Comparison of ENCODE assay signal across 8 mouse cellular contexts in genomic region chr5:35361570-35362284, GRCm38 (mm10). TPM values are rescaled to one million over a fixed set of nuclear protein-coding genes. Genes with fewer than 3 reads are reported as not detected.
DNase-seq lines count a peak whose midpoint lies in the region; ATAC-seq and TF ChIP-seq lines count a peak whose summit lies in the region.

No protein-coding gene starts in this region.

- no peak overlapping the region for H3K4me3 ChIP-seq in embryonic facial prominence, embryonic 14.5 days (ENCODE audit: low read depth, low read length)
- H3K4me3 ChIP-seq in heart, adult 2 months = no peak overlapping the region
- no peak overlapping the region for H3K4me3 ChIP-seq in limb, embryonic 12.5 days (replicated peaks)

- H3K9me3 ChIP-seq in embryonic facial prominence, embryonic 14.5 days (ENCODE audit: control insufficient read depth, low read length) = no peaks in the 10 kb centered on the region
- H3K9me3 ChIP-seq in limb, embryonic 12.5 days = no peaks in the 10 kb centered on the region

- ATAC-seq in embryonic facial prominence, embryonic 14.5 days (ENCODE audit: low read depth) = peak; percentile 65
- peak; percentile 55; the same call in 1 of the 2 replicates for ATAC-seq in limb, embryonic 12.5 days (ENCODE audit: insufficient number of reproducible peaks, insufficient read depth, low FRiP score, low TSS enrichment, low read depth)

- H3K4me2 ChIP-seq in embryonic facial prominence, embryonic 14.5 days (ENCODE audit: low read depth, low read length) = no peak overlapping the region
- H3K4me2 ChIP-seq in limb, embryonic 12.5 days = no peak overlapping the region

- peaks cover 12% of the 10 kb centered on the region for H3K27me3 ChIP-seq in embryonic facial prominence, embryonic 14.5 days (replicated peaks; ENCODE audit: control insufficient read depth, insufficient read depth, low read length)
- no peaks in the 10 kb centered on the region for H3K27me3 ChIP-seq in heart, adult 2 months (ENCODE audit: control insufficient read depth, insufficient read depth, low read length)
- peaks cover 59% of the 10 kb centered on the region for H3K27me3 ChIP-seq in limb, embryonic 12.5 days

- no peak for TF ChIP-seq POLR2A in heart, adult 2 months (IDR thresholded peaks at IDR 0.05; ENCODE audit: insufficient read depth, low read depth, low read length)

- no peaks in the 10 kb centered on the region for H3K36me3 ChIP-seq in embryonic facial prominence, embryonic 14.5 days (ENCODE audit: control insufficient read depth, insufficient read depth, low read length)
- no peaks in the 10 kb centered on the region for H3K36me3 ChIP-seq in heart, adult 2 months (ENCODE audit: control insufficient read depth, insufficient read depth, low read length)
- H3K36me3 ChIP-seq in limb, embryonic 12.5 days = no peaks in the 10 kb centered on the region

- H3K79me2 ChIP-seq in heart, adult 2 months (replicated peaks; ENCODE audit: control insufficient read depth, insufficient read depth, low read length) = no peaks in the 10 kb centered on the region

- WGBS in embryonic facial prominence, embryonic 14.5 days = 46% methylated on average over 8 of the region's 8 CpGs
- 46% methylated on average over 8 of the region's 8 CpGs for WGBS in heart, adult 2 months
- 45% methylated on average over 8 of the region's 8 CpGs for WGBS in limb, embryonic 12.5 days

- H3K4me1 ChIP-seq in embryonic facial prominence, embryonic 14.5 days (ENCODE audit: control insufficient read depth, insufficient read depth, low read length) = no peaks in the 10 kb centered on the region
- no peaks in the 10 kb centered on the region for H3K4me1 ChIP-seq in heart, adult 2 months (ENCODE audit: control insufficient read depth, insufficient read depth, low read length)
- H3K4me1 ChIP-seq in limb, embryonic 12.5 days (replicated peaks) = peaks cover under 1% of the 10 kb centered on the region; the same call in 1 of the 2 replicates

- no peak overlapping the region for H3K27ac ChIP-seq in embryonic facial prominence, embryonic 14.5 days (replicated peaks; ENCODE audit: low read depth, low read length)
- H3K27ac ChIP-seq in heart, adult 2 months = no peak overlapping the region
- no peak overlapping the region for H3K27ac ChIP-seq in limb, embryonic 12.5 days

- H3K9ac ChIP-seq in embryonic facial prominence, embryonic 14.5 days (ENCODE audit: low read depth, low read length) = no peak overlapping the region
- no peak overlapping the region for H3K9ac ChIP-seq in heart, adult 2 months (ENCODE audit: low read depth, low read length)
- H3K9ac ChIP-seq in limb, embryonic 12.5 days (replicated peaks) = no peak overlapping the region

- peak; percentile 87 for DNase-seq in 416B (ENCODE audit: low read depth)
- DNase-seq in adrenal gland, postnatal 36 days = peak; percentile 92 to 94
- peak; percentile 94 for DNase-seq in embryonic facial prominence, embryonic 14.5 days (ENCODE audit: low spot score)
- DNase-seq in heart, adult 2 months = peak; percentile 84 to 89
- DNase-seq in kidney, adult 9 months = peak; percentile 97
- DNase-seq in monocyte, adult 2 months (ENCODE audit: low read depth in 1 of 2, low spot score in 2 of 2) = peak; percentile 50 to 63
- DNase-seq in spleen, postnatal 14 days (ENCODE audit: low spot score in 2 of 2) = peak; percentile 68 to 80

- peak; percentile 100; the same call in 1 of the 2 replicates for TF ChIP-seq CTCF in heart, adult 2 months (IDR thresholded peaks at IDR 0.05)

- intact Hi-C loops in heart, adult 2 months (cut with DNase I) = loop anchor here (1.0 kb wide), 1 partner anchor 149 kb away; no protein-coding TSS in a partner anchor

- TF ChIP-seq EP300 in heart, adult 2 months (IDR thresholded peaks at IDR 0.05; ENCODE audit: insufficient read depth, low read depth, low read length) = 0 out of 2 replicates have a peak, but pooled peaks have one; percentile 46

RNA-seq across cellular contexts. Expression of gene Hmx1, which starts 27.2 kb away (rescaled TPM):
- under 1 TPM in 1 of 2 experiments, not detected in 1; 0.23 TPM for total RNA-seq in adrenal gland, postnatal 36 days (2021)
- polyA plus RNA-seq in embryonic facial prominence, embryonic 14.5 days (2014; fragmentation: Nextera tagmentation; extraction: Ambion mirVana) = 3.4 and 3.6 TPM in 2 replicates
- not detected for total RNA-seq in heart, adult 2 months (2021)
- not detected in 2 replicates for polyA plus RNA-seq in heart, adult 2 months (2012; rRNA removed)
- 0.60 and 0.75 TPM in 2 replicates for polyA plus RNA-seq in limb, embryonic 12.5 days (2016; fragmentation: Nextera tagmentation; extraction: Ambion mirVana)
